Mouse (Mus musculus): ENCODE measurements around the gene Slc26a8. TPM values are rescaled to one million over a fixed set of nuclear protein-coding genes. Genes with fewer than 3 reads are reported as not detected.
"Not testable (repeated sequence)": the region's sequence is repeated elsewhere in the genome, so short reads cannot be mapped to it uniquely, and the experiment has no call there.

Slc26a8 gene
- under 1 TPM; 0.16 to 0.78 TPM for total RNA-seq (2021)

DNA sequence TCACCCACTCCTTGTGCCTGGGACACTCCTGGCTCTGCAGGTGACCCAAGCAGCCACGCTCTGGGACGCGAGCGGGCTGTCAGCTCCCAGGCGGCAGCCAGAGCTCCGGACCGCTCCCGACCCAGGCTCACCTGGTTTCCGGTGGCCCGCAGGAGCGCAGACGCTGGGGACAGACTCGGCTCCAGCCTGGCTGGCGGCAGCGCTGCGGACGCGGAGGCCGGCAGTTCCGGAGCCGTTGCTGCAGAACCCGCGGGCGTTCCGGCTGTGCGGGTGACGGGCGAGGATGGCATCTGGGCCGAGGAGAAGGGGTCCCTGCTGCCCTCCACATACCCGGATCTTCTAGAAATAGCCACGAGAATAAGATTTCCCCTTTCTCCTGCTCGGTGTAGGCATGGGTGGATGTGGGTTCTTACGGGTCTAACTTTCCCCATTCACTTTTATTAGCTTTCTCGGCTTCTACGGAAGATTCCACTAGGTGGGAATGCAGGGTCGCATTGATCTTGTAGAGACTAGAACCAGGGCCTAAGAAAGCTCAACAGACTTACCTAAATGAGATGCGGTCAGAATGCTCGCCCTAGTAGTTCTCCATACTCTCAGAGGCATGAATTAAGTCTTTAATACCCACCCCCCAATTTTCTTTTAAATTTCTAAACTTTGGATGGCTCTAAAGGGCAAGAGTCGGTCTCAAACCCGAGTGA is at the start of gene Slc26a8:
Slc26a8 (minus strand) TSS at position 648 of the 698 bp plus-strand sequence.
- intact Hi-C loops (cut with DNase I) = loop anchor here (1.0 to 10.0 kb wide), 5 partner anchors 55 to 318 kb away; partner anchors contain the start of genes Brpf3 and Stk38
- DNase-seq (ENCODE audit: low spot score) = no peak

DNA sequence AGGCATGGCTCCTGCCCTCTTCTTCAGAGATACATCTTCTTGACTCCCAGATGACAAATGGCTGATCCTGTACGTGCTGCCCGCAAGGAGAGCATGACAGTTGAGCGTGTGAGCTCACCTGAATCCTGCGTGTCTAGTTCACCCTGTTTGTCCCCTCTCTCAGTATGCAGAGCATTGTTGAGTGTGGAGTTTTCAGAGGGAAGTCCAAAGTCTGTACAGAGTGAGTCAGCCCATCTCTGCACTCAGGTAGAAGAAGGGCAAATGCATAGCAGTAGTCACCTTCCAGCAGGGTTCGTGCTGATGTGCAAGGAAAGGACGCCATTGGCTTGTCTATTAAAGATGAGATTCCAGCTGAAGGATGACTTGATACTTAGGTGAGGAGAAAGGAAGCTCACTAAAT is 49.2 kb upstream of the Slc26a8 start:
- intact Hi-C loops (cut with DNase I) = no loop called here
- DNase-seq (ENCODE audit: low spot score) = no peak

DNA sequence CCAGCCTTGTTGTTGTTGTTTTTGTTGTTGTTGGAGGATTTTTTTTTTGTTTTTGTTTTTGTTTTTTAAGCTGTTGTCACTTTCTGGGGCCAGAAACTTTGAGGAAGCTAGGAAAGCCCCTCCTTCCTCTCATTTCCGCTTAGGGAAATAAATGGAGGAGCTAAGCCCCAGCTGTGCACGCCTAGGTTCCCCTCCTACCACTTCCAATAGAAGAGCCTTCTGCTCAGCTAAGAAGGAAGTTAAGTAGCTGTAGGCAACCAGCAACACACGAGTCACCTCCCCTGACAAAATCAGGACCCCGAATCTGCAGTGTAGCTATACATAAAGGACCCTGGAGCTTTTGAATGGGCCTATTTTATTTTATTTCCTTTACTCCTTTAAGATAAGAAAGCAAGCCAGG is 47.9 kb upstream of the Slc26a8 start:
- no peak for DNase-seq (ENCODE audit: low spot score)
- intact Hi-C loops (cut with DNase I) = no loop called here

- intact Hi-C loops (cut with DNase I) = no loop called here
- DNase-seq (ENCODE audit: low spot score) = no peak
Observed at GRCm38 (mm10) chr17:28736486-28736885, 46.5 kb upstream of the Slc26a8 start.

DNA sequence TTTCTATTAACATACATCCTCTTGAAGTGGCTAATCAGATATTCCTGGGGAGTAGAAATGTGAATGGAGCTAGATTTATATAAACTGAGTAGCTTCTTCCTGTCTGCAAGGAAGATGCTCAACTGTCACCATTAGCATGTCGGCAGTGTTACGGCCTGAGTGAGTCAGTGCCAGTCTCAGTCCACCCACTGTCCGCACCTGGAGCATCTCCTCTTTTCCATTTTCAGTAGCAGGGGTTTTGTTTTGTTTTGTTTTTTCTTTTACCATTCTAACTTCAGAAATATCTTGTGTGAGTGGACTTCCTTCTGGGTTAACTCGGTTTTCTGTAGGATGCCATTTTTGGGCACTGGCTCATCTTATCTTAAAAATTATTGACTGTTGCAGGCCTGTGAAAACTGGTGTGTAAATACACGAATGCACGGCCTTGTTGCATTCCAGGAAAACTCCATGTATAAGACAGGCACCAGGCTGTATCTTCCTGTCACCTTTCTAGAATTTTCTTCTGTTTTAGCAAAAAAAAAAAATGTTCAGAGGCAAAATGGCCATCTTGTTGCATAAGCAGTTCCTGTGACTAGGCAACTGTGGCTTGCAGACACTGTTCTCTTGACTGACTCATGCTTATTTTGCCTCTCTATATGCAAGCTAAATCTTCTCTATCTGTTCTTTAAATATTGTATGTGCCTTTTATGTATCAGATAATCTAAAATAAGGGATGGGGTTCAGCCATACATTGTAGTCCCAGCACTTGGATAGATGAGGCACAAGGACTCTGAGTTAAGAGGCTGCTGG is 45.5 kb upstream of the Slc26a8 start:
- no peak for DNase-seq (ENCODE audit: low spot score)
- intact Hi-C loops (cut with DNase I) = no loop called here

DNA sequence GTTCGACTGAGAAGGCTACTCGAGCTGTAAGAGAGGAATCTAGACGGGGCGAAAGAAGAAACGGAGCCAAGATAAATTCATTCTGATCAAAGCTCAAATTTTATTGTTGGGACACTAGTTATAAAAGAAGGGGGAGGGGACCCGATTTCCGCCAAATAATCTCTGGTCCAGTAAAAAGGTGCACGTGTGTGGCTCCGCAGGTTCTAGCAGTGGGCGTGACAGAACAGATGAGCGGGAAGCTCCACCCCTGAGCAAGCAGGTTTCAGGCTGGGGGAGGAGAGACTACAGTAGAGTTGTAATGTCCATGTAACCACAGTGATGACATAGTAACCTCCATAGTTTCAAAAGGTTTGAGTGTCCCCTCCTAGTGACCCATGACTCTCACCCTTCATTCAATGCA is 37.5 kb upstream of the Slc26a8 start:
- DNase-seq (ENCODE audit: low spot score); intact Hi-C loops (cut with DNase I): not testable (repeated sequence)

DNA sequence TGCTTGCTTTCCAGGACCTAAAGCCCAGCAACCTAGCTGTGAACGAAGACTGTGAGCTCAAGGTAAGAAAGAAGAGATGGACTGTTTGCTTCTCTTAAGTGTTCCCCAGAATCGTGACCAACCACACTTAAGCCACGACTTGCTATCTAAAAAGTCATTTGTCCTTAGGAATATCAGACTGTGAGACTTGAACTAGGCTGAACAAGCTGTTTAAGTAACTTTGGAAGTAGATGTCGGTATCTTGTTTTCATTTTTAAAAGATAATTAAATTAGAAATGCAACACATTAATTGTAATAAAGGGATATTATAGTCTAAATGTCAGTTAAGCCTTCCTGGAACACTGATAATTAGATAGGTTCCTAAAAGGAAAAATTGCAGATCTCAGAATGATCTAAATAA is 35.8 kb upstream of the Slc26a8 start, which contains the start of gene AC170998.1:
AC170998.1 (plus strand) TSS at position 301 of the 400 bp plus-strand sequence.
- intact Hi-C loops (cut with DNase I) = no loop called here
- no peak for DNase-seq (ENCODE audit: low spot score)

- no peak for DNase-seq (ENCODE audit: low spot score)
- intact Hi-C loops (cut with DNase I) = no loop called here
Observed at GRCm38 (mm10) chr17:28717535-28717934, 27.5 kb upstream of the Slc26a8 start.

DNA sequence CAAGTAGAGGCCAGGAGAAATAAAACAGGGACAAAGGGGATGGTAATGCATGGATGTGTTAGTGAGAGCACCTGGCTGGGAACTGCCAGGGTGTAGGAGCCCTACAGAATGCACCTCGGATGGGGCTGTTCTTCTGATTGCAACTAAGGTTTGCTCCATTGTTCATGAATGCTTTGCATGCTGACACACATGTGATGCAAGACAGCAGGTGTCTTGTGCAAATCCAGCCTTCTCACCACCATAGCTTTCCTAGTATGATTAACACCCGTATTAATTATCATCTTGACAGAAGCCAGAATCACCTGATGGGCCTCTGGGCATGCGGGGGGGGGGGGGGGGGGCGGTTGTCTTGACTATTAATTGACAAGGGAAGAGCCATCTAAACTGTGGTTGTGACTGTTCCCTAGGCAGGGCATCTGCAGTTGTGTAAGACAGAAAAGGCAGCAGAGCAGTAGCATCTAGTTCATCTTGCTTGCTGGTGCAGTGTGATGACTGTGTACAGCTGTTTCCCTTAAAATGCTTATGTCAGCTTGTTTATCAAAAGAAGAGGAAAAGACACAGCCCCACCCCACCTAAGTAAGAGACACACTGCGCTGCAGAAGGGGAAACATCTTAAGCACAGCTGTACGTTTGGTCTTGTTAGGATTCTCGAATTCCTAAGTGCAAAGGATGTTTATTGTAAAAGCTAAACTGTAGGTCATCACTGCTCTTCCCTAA is 26.0 kb upstream of the Slc26a8 start:
- no peak for DNase-seq (ENCODE audit: low spot score)
- intact Hi-C loops (cut with DNase I) = no loop called here

DNA sequence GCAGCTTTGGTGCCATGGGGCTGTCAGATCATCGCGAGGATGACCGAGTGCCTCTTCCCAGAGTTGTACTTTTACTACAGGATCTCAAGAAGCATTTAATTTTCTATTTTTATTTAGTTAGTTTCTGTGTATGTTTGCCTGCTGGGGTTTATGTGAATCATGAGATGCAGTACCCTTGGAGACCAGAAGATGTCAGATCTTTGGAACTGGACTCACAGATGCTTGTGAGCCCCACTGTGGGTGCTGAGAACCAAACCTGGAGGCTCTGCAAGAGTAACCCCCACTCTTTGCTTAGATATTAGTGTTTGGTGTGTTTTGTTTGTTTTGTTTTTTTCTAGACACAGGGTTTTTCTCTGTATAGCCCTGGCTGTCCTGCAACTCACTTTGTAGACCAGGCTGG is 24.0 kb upstream of the Slc26a8 start:
- intact Hi-C loops (cut with DNase I) = no loop called here
- DNase-seq (ENCODE audit: low spot score) = no peak

- intact Hi-C loops (cut with DNase I) = no loop called here
- DNase-seq (ENCODE audit: low spot score) = no peak
Observed at GRCm38 (mm10) chr17:28712305-28712704, 22.3 kb upstream of the Slc26a8 start.

DNA sequence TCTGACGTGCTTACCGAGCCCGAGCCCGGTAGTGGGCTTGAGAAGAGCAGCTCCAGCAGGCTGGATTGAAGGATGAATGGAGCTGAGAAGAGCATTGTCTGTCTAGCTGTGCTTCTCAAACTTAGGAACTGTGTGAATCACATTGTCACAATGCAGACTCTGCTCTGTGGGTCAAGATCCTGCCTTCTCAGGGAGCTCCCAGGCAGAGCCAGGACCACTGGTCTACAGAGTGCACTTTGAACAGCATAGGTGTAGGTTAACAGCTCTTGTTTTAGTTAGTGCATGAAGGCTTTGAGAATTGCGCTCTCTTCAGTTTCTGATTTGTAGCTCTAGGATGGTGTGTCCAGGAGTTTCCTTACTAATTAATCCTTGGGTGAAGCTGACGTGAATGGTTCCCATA is 21.2 kb upstream of the Slc26a8 start:
- DNase-seq (ENCODE audit: low spot score) = no peak
- intact Hi-C loops (cut with DNase I) = no loop called here

- no peak for DNase-seq (ENCODE audit: low spot score)
- intact Hi-C loops (cut with DNase I) = no loop called here
Observed at GRCm38 (mm10) chr17:28710291-28710688, 20.3 kb upstream of the Slc26a8 start.

DNA sequence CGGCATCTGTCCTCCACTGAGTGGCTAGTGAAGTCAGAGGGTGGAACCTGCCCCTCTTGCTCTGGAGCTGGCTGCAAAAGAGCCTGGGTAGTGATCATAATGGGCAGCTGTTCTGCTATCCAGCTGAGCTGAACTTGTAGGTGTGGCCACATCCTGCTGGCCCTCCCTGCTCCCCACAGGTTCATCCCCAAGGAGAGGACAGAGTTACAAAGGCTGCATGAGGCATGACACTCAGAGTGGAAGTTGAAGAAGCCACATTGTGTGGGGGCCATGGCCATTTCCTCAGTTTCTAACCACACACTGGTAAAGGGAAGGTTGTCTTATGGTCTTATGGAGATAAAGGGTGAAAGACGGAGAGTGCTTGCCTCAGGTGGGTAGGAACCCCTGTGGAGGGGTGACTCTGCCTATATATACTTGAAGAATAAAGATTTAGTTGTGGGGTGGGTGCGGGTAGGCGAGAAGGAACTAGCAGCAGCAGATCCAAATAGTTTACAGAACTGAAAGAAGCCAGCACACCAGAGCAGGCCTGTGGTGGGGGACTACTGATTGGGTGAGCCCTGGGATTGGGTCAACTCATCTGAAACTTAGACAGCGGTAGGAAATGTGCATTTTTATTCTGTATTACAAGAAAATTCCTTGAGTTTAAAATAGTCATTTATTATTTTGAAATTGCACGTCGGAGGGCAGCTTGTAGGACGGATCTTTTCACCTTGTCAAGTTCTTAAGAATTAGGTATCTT is 19.7 kb upstream of the Slc26a8 start:
- no peak for DNase-seq (ENCODE audit: low spot score)
- intact Hi-C loops (cut with DNase I) = no loop called here

- intact Hi-C loops (cut with DNase I) = no loop called here
- DNase-seq (ENCODE audit: low spot score) = no peak
Observed at GRCm38 (mm10) chr17:28708989-28709388, 19.0 kb upstream of the Slc26a8 start.

GRCm38 (mm10) chr17:28707816-28708215 is 17.8 kb upstream of the Slc26a8 start:
- intact Hi-C loops (cut with DNase I) = no loop called here
- no peak for DNase-seq (ENCODE audit: low spot score)

DNA sequence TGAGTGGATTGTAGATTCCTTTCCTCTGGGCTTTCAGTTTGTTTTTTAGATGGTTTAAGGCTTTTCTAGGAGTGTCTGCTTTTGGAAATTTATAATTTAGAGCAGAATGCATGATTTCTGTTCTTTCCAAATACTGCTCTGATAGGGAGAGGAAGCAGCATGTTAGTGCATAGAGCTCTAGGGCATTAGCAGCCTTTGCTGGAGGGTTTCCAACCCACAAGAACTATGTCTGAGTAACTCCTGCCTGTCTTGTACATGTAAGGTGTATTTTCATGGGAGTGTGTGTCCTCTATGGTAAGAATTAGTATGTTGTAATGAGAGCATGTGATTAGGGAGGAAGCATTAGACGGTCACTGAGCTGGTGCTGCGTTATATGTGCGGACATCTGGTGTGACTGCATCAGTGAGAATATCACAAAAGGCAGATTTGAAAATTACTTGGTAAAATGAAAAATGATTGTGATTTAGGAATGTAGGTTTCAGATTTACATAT is 17.1 kb upstream of the Slc26a8 start:
- no peak for DNase-seq (ENCODE audit: low spot score)
- intact Hi-C loops (cut with DNase I) = no loop called here

- intact Hi-C loops (cut with DNase I) = no loop called here
- DNase-seq (ENCODE audit: low spot score) = no peak
Observed at GRCm38 (mm10) chr17:28706697-28707096, 16.7 kb upstream of the Slc26a8 start.

GRCm38 (mm10) chr17:28702646-28703045 is 12.6 kb upstream of the Slc26a8 start:
- intact Hi-C loops (cut with DNase I) = no loop called here
- no peak for DNase-seq (ENCODE audit: low spot score)

- intact Hi-C loops (cut with DNase I) = no loop called here
- DNase-seq (ENCODE audit: low spot score) = no peak
Observed at GRCm38 (mm10) chr17:28701737-28702136, 11.7 kb upstream of the Slc26a8 start.
